Mouse (Mus musculus): ENCODE data around the gene Jam3. TPM values are rescaled to one million over a fixed set of nuclear protein-coding genes. Genes with fewer than 3 reads are reported as not detected.
A peak's percentile ranks its signal among the peaks of the same experiment; 100 is the strongest.
"Not testable (repeated sequence)": the region's sequence is repeated elsewhere in the genome, so short reads cannot be mapped to it uniquely, and the experiment has no call there.

Gene Jam3
- total RNA-seq, 2 experiments from 2014 or later, result 12.4 to 13.9 TPM

GRCm38 (mm10) chr9:27170726-27171125 is 15.5 kb upstream of the Jam3 start:
- no peak for DNase-seq

GRCm38 (mm10) chr9:27166981-27167380 is 11.8 kb upstream of the Jam3 start:
- no peak for DNase-seq

- no peak for DNase-seq
These were observed 10.4 kb upstream of the Jam3 start for GRCm38 (mm10) chr9:27165596-27165995.

GRCm38 (mm10) chr9:27164957-27165356 is 9.7 kb upstream of the Jam3 start:
- no peak for DNase-seq

- DNase-seq, result not testable (repeated sequence)
These were observed 8.4 kb upstream of the Jam3 start for GRCm38 (mm10) chr9:27163661-27164060.

- no peak for DNase-seq
These were observed 1.4 kb downstream of the Jam3 start for GRCm38 (mm10) chr9:27153861-27154260.

- no peak for DNase-seq
These were observed 5.4 kb downstream of the Jam3 start for GRCm38 (mm10) chr9:27149836-27150235.

- DNase-seq, result peak in 1 of 2 experiments; percentile 39
These were observed 6.4 kb downstream of the Jam3 start for GRCm38 (mm10) chr9:27148631-27149471.

GRCm38 (mm10) chr9:27147946-27148345 is 7.3 kb downstream of the Jam3 start:
- no peak for DNase-seq

GRCm38 (mm10) chr9:27146826-27147225 is 8.4 kb downstream of the Jam3 start:
- no peak for DNase-seq

- no peak for DNase-seq
These were observed 10.2 kb downstream of the Jam3 start for GRCm38 (mm10) chr9:27144996-27145395.

- no peak for DNase-seq
These were observed 10.9 kb downstream of the Jam3 start for GRCm38 (mm10) chr9:27144271-27144840.

GRCm38 (mm10) chr9:27140432-27141065 is 14.7 kb downstream of the Jam3 start:
- no peak for DNase-seq

- DNase-seq, result no peak
These were observed 18.6 kb downstream of the Jam3 start for GRCm38 (mm10) chr9:27136651-27137050.

GRCm38 (mm10) chr9:27135372-27135771 is 19.8 kb downstream of the Jam3 start:
- no peak for DNase-seq

- peak; percentile 35 to 74 for DNase-seq
These were observed 20.8 kb downstream of the Jam3 start for GRCm38 (mm10) chr9:27134410-27134809.

- no peak for DNase-seq
These were observed 26.6 kb downstream of the Jam3 start for GRCm38 (mm10) chr9:27128629-27129028.

- no peak for DNase-seq
These were observed 28.7 kb downstream of the Jam3 start for GRCm38 (mm10) chr9:27126543-27126942.

- DNase-seq, result no peak
These were observed 29.8 kb downstream of the Jam3 start for GRCm38 (mm10) chr9:27125450-27125849.

GRCm38 (mm10) chr9:27123947-27124346 is 31.3 kb downstream of the Jam3 start:
- DNase-seq, result no peak

- DNase-seq, result no peak
These were observed 32.3 kb downstream of the Jam3 start for GRCm38 (mm10) chr9:27122963-27123362.

GRCm38 (mm10) chr9:27122076-27122475 is 33.1 kb downstream of the Jam3 start:
- no peak for DNase-seq

- peak in 1 of 2 experiments; percentile 25 for DNase-seq
These were observed 34.0 kb downstream of the Jam3 start for GRCm38 (mm10) chr9:27121254-27121653.
